Mouse (Mus musculus) Muller cell, postnatal 12 days (primary cell): ENCODE results near the gene Gm2163.
"Not testable (repeated sequence)": the region's sequence is repeated elsewhere in the genome, so short reads cannot be mapped to it uniquely, and the experiment has no call there.

Source experiments
- DNase-seq: peaks from one replicate; pipeline ENCODE4 v3.0.0-alpha.2; 2015; ENCODE audit errors: inconsistent ontology term

Gene Gm2163

DNA sequence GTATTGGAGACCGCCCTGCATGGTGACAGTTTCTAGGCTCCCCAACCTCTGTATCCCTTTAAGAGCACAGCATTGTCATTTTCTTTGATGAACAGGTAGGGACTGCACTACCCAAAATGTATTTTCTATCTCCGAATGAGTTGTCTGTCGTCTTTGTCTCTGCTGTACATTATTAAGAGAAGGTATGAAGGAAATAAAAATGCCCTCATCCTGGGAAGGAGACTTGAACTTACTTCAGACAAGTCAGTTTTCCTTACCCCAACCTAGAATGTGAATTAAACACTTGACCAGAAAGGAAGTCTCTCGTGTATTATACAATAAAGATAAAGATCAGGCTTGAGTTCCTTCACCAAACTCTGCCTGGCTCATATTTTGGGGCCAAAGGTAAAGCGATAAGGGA lies at the start of gene Gm2163:
Gene Gm2163 (plus strand): TSS at position 301 of the 400 bp plus-strand sequence.
- DNase-seq: not testable (repeated sequence)

DNA sequence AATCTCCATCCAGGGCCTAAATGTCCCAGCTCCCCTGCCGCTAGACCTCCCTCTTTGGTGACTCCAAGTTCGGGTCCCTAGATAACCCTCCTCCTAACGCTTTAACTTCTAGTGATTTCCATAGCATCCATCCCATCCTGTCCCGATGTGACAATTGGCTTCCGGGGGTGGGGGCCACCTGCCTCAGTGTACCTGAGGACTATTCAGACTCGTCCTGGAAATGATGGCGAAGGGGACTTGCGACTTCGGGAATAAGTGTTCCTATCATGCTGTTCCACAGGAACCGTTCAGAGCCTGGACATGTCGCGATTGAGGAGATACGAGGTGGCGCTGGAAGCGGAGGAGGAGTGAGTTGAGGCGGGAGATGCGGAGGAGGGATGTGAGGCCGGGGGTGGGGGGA lies 27.5 kb upstream of the Gm2163 start, which contains the start of gene Gm21586:
Gene Gm21586 (plus strand): TSS at position 301 of the 400 bp plus-strand sequence.
- not testable (repeated sequence) for DNase-seq

DNA sequence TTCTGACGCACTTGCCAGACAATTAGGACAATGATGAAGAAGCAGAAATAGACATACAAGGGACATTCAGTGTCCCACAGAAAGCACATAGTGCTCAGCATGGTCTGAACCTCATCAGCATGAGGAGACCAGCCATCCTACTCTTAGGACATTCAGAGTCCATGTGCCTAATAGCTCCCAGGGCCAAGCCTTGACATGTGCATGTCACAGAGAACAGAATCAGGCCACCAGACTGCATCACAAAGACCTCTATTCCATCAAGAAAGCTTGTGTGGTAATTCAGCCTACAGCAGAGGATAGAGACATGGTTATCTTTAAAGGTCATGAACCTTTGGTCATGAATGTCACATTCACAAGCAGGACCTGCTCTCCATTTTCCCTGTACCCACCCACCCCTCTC lies 61.5 kb downstream of the Gm2163 start, which contains the start of gene Fam205a2:
Gene Fam205a2 (minus strand): TSS at position 101 of the 400 bp plus-strand sequence.
- DNase-seq: not testable (repeated sequence)

DNA sequence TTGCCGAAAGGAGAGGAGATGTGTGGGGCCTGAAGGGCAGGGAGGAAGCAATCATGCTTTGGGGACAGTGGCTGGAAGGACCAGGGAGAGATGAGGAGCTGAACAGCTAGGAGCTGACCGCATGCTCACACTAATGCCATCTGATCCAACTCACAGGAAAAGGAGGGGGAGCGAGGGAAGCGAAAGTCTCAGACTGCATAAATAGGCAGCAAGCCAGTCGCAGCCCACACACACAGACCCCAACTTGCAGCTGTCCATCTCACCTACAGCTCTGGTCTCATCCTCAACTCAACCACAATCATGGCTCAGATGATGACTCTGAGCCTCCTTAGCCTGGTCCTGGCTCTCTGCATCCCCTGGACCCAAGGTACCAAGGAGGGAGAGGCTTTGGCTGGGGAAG lies 145.3 kb downstream of the Gm2163 start, which contains the start of gene Gm10591:
Gene Gm10591 (plus strand): TSS at position 301 of the 400 bp plus-strand sequence.
- not testable (repeated sequence) for DNase-seq

DNA sequence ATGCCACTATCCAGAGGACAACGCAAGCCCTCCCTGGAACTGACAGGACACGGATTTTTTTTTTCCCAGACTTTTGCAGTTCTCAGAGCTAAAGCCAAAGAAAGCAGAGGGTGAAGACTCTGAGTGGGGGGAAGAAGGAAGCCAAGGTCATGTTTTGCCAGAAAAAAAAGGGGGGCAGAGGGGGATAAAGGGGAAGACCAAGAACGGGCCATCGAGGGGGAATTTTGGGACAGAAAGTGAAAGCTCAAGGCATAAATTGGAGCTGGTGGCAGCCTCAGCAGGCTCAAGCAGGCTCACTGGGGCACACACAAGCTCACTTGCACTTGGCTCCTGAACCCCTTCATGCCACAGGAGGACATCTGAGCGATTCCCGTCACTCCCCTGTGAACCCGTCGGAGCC lies 162.9 kb downstream of the Gm2163 start, which contains the start of gene Gm2564:
Gene Gm2564 (plus strand): TSS at position 301 of the 400 bp plus-strand sequence.
- DNase-seq: not testable (repeated sequence)
